Mouse (Mus musculus) liver, embryonic 14.5 days (tissue): ENCODE data around the gene Slc25a19. TPM values are rescaled to one million over a fixed set of nuclear protein-coding genes. Genes with fewer than 3 reads are reported as not detected.

Experiments used
- ATAC-seq: fragments of 200-750 bp; cut with Nextera tagmentation; 2 replicates; pipeline ENCODE4 v1.8.0; 2017; ENCODE audit warnings: moderate number of reproducible peaks, mild to moderate bottlenecking, moderate library complexity; ENCODE audit not compliant: insufficient read depth
- DNase-seq, 3 experiments: peaks; one replicate each; pipeline ENCODE4 v3.0.0-alpha.2; 2012 to 2013; ENCODE audit warnings: low read depth in 3 of 3, low spot score in 3 of 3
- H3K27ac ChIP-seq: fragments of 300-500 bp; sonication (generic); 2 replicates; pipeline ENCODE4 v1.5.1; 2014; ENCODE audit warnings: moderate library complexity, mild to moderate bottlenecking, control low read depth, inconsistent platforms
- H3K27me3 ChIP-seq: fragments of 300-500 bp; sonication (generic); 2 replicates; pipeline ENCODE4 v1.6.1; 2014; ENCODE audit warnings: mild to moderate bottlenecking, low read length, moderate library complexity; ENCODE audit not compliant: control insufficient read depth, insufficient read depth
- H3K36me3 ChIP-seq: fragments of 300-500 bp; sonication (generic); replicated peaks from 2 replicates; pipeline ENCODE4 v1.6.1; 2014; ENCODE audit warnings: low read depth; ENCODE audit not compliant: control insufficient read depth, insufficient read depth
- H3K4me1 ChIP-seq, 2 experiments: fragments of 200-500 bp in 1 of 2; fragments of 300-500 bp in 1 of 2; sonication (generic) in 1 of 2; replicated peaks; 2 replicates each; pipeline ENCODE4 v1.6.1; 2012 to 2014; ENCODE audit warnings: antibody characterized with exemption in 1 of 2, inconsistent platforms in 1 of 2, low read length in 1 of 2; ENCODE audit not compliant: control insufficient read depth in 2 of 2, insufficient read depth in 2 of 2
- H3K4me2 ChIP-seq: fragments of 300-500 bp; sonication (generic); 2 replicates; pipeline ENCODE4 v1.6.1; 2014; ENCODE audit warnings: low read depth, mild to moderate bottlenecking, control low read depth, moderate library complexity
- H3K4me3 ChIP-seq, 2 experiments: fragments of 200-500 bp in 1 of 2; fragments of 300-500 bp in 1 of 2; sonication (generic) in 1 of 2; 2 replicates each; pipeline ENCODE4 v1.5.1; 2012 to 2014; ENCODE audit warnings: low read depth in 2 of 2, low read length in 2 of 2, mild to moderate bottlenecking in 2 of 2, control low read depth in 1 of 2, inconsistent platforms in 1 of 2, moderate library complexity in 1 of 2; ENCODE audit not compliant: insufficient read depth in 1 of 2
- H3K9ac ChIP-seq: fragments of 300-500 bp; sonication (generic); replicated peaks from 2 replicates; pipeline ENCODE4 v1.6.1; 2014; ENCODE audit warnings: mild to moderate bottlenecking, control low read depth, moderate library complexity
- H3K9me3 ChIP-seq: fragments of 300-500 bp; sonication (generic); 2 replicates; pipeline ENCODE4 v1.6.1; 2016; ENCODE audit warnings: low read length, mixed read lengths; ENCODE audit not compliant: control insufficient read depth
- CTCF ChIP-seq: IDR thresholded peaks from 2 replicates; pipeline ENCODE4 v1.5.1; 2016; ENCODE audit warnings: antibody characterized with exemption, low read depth, control low read depth
- EP300 ChIP-seq: IDR thresholded peaks from 2 replicates; pipeline ENCODE4 v1.6.1; 2016; ENCODE audit warnings: antibody characterized with exemption, low read depth
- WGBS: fragments of 180-500 bp; shearing (Covaris S2); extraction: QIAGEN DNeasy Blood & Tissue Kit; methylation state at CpG from one replicate; pipeline ENCODE4 v1.1.7; 2014; ENCODE audit not compliant: insufficient replicate concordance; 5-methylcytosine and 5-hydroxymethylcytosine counted together
- polyA plus RNA-seq, 2 experiments: library from polyadenylated mRNA; depleted of rRNA in 1 of 2; stranded (reverse) in 1 of 2; unstranded in 1 of 2; fragments of >200 nt; fragmentation: Nextera tagmentation in 1 of 2; extraction: Ambion mirVana in 1 of 2; gene quantifications; 2 replicates each; pipeline versions ENCODE4 v1.2.1 to v1.2.3; 2012 to 2014

The Slc25a19 gene
- polyA plus RNA-seq, 2 experiments = 8.5 to 10.5 TPM

- H3K4me3 ChIP-seq = no peak overlapping the region
- ATAC-seq (no peak), DNase-seq (no peak)
- no peaks in the 10 kb centered on the region for H3K9me3 ChIP-seq
- WGBS = 81% methylated on average over 9 of the region's 9 CpGs
- H3K27me3 ChIP-seq = no peaks in the 10 kb centered on the region
- no peak overlapping the region for H3K9ac ChIP-seq
- no peak overlapping the region for H3K4me2 ChIP-seq
- H3K4me1 ChIP-seq = no peaks in the 10 kb centered on the region
- no peak overlapping the region for H3K27ac ChIP-seq
- TF ChIP-seq EP300 (no peak), CTCF (no peak)
- H3K36me3 ChIP-seq = peaks cover 85% of the 10 kb centered on the region
Observed at GRCm38 (mm10) chr11:115586403-115586802, 41.7 kb downstream of the Slc25a19 start.

- H3K9me3 ChIP-seq = no peaks in the 10 kb centered on the region
- no peak overlapping the region for H3K4me3 ChIP-seq
- ATAC-seq = no peak
- no peak overlapping the region for H3K27ac ChIP-seq
- no peak overlapping the region for H3K4me2 ChIP-seq
- no peaks in the 10 kb centered on the region for H3K27me3 ChIP-seq
- H3K4me1 ChIP-seq = no peaks in the 10 kb centered on the region
- peaks cover 87% of the 10 kb centered on the region for H3K36me3 ChIP-seq
- no peak for DNase-seq
- WGBS = 81% methylated on average over 7 of the region's 7 CpGs
- H3K9ac ChIP-seq = no peak overlapping the region
- TF ChIP-seq CTCF (no peak), EP300 (no peak)
Observed at GRCm38 (mm10) chr11:115585573-115586100, 42.5 kb downstream of the Slc25a19 start.

- no peak overlapping the region for H3K27ac ChIP-seq
- H3K4me1 ChIP-seq = no peaks in the 10 kb centered on the region
- H3K4me3 ChIP-seq = no peak overlapping the region
- DNase-seq (no peak), ATAC-seq (0 out of 2 replicates have a peak, but pooled peaks have one; percentile 22)
- TF ChIP-seq EP300 = no peak
- TF ChIP-seq CTCF = no peak
- H3K9ac ChIP-seq = no peak overlapping the region
- WGBS = 79% methylated on average over 10 of the region's 10 CpGs
- peaks cover 82% of the 10 kb centered on the region for H3K36me3 ChIP-seq
- no peak overlapping the region for H3K4me2 ChIP-seq
- no peaks in the 10 kb centered on the region for H3K9me3 ChIP-seq
- H3K27me3 ChIP-seq = no peaks in the 10 kb centered on the region
Observed at GRCm38 (mm10) chr11:115584376-115585073, 43.6 kb downstream of the Slc25a19 start.

GRCm38 (mm10) chr11:115582913-115583606 is 45.0 kb downstream of the Slc25a19 start:
- Histone ChIP-seq H3K9me3 (no peaks in the 10 kb centered on the region), H3K4me1 (no peaks in the 10 kb centered on the region), H3K9ac (no peak overlapping the region), H3K27ac (no peak overlapping the region), H3K4me3 (no peak overlapping the region), H3K27me3 (no peaks in the 10 kb centered on the region), H3K4me2 (no peak overlapping the region), H3K36me3 (peaks cover 84% of the 10 kb centered on the region)
- DNase-seq (no peak), ATAC-seq (no peak)
- no peak for TF ChIP-seq CTCF
- no peak for TF ChIP-seq EP300
- 80% methylated on average over 10 of the region's 10 CpGs for WGBS

- no peak overlapping the region for H3K9ac ChIP-seq
- no peak for ATAC-seq
Observed at GRCm38 (mm10) chr11:115579080-115579479, 49.0 kb downstream of the Slc25a19 start.

More at GRCm38 (mm10) chr11:115579080-115579479, 49.0 kb downstream of the Slc25a19 start:
- Histone ChIP-seq H3K27ac (no peak overlapping the region), H3K9me3 (no peaks in the 10 kb centered on the region), H3K4me1 (no peaks in the 10 kb centered on the region), H3K27me3 (no peaks in the 10 kb centered on the region), H3K36me3 (peaks cover 64% of the 10 kb centered on the region), H3K4me2 (no peak overlapping the region), H3K4me3 (no peak overlapping the region)
- TF ChIP-seq EP300 = no peak
- no peak for TF ChIP-seq CTCF
- no peak for DNase-seq
